Mouse (Mus musculus): ENCODE measurements around the gene Pcbp4.
"Not testable (repeated sequence)": the region's sequence is repeated elsewhere in the genome, so short reads cannot be mapped to it uniquely, and the experiment has no call there.

The Pcbp4 gene

DNA sequence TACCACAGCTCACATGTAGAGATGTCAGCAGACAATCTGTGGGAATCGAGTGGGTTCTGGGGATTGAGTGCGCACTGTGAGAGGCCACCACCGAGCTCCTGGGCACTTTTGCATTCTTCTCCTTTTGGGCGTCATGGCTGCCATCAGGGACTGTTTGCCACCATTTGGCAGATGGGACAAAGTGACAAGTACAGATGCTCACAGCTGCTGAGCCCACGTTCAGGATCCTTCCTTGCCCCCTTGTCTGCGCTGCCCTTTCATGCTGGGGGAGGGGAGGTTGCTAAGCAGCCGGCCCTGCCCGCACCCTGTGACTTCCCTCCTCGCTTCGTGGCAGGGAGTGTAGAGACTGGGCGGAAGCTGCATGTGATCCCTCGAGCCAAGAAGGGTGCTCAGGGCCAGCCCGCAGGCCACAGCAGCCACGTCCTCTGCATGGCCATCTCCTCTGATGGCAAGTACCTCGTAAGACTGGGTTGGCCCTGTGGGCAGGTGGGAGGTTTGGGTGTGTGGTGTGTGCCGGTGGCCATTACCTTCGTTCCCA lies 29.6 kb downstream of the Pcbp4 start:
- in situ Hi-C loops (cut with MboI) = no loop called here

DNA sequence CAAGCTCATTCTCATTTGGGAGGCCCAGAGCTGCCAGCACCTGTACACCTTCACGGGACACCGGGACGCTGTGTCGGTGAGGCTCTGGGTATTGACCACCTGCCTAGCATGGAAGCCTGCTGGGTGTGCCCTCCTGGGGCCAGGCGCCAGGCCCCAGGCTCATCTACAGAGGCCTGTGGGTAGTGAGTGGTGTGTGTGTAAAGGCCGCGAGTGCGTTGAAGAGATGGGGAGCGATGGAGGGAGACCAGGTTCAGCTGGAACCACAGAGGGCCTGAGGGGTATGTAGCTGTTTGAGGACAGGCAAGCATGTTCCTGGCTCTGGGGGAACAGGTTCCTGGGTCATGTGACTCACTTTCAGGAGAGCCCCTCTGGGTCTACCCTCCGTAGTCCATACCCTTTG lies 30.0 kb downstream of the Pcbp4 start:
- in situ Hi-C loops (cut with MboI) = no loop called here

DNA sequence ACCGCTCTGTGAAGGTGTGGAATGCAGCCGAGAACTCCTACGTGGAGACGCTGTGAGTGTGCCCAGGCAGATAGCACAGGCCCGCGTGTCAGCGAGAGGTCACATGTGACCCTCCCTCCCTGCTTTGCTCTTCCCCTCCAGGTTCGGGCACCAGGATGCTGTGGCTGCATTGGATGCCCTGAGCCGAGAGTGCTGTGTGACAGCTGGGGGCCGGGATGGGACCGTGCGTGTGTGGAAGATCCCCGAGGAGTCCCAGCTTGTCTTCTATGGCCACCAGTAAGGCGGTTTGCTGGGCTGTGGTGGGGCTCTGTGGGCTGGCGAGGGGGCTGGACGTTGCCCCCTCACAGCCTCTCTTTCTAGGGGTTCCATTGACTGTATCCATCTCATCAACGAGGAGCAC lies 30.5 kb downstream of the Pcbp4 start:
- in situ Hi-C loops (cut with MboI) = no loop called here

DNA sequence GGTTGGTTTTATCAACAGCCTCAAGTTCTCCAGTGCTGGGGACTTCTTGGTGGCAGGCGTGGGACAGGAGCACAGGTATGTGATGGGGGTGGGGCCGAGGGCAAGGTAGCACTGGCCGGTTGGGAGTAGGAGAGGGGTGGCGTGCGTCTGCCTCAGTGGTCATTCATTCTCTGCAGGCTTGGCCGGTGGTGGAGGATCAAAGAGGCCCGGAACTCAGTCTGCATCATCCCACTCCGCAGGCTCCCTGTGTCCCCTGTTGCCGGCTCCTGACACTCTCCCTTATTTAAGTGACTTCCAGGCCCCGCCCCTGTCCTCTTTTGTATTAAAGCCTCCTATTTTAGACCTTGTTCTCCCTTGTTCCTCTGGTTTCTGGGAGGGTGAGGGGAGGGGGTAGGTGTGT lies 32.0 kb downstream of the Pcbp4 start:
- in situ Hi-C loops (cut with MboI) = no loop called here

DNA sequence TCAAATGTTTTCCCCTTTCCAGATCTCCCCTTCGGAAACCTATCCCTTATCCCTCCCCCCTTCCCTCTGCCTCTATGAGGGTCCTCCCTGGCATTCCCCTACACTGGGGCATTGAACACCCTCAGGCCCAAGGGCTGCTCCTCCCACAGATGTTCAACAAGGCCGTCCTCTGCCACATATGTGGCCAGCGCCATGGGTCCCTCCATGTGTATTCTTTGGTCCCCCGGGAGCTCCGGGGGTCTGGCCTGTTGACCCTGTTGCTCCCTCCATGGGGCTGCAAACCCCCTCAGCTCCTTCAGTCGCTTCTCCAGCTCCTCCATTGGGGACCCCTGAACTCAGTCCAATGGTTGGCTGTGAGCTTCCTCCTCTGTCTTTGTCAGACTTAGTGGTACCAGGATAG lies 34.5 kb downstream of the Pcbp4 start:
- in situ Hi-C loops (cut with MboI) = not testable (repeated sequence)

DNA sequence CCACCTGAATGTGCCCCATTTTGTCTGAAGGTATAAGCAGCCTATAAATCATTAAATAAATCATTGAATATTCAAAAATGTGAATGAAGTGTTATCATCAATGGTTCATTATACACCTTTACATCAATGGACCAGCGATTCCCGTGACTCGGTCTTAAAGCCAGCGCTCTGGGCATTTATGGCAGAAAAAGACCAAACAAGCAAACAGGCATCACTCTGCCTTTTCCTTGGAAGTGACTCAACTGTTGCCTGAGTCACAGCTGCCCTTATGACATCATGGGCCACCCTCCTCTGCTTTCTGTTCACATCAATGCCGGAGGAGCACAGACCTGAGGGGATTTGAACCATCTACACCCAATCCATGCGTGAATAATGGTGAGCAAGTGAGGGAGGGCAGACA lies 46.6 kb downstream of the Pcbp4 start, which contains the start of gene Iqcf1:
TSS of gene Iqcf1 (plus strand) at position 301 of the 400 bp plus-strand sequence.
- in situ Hi-C loops (cut with MboI) = no loop called here

DNA sequence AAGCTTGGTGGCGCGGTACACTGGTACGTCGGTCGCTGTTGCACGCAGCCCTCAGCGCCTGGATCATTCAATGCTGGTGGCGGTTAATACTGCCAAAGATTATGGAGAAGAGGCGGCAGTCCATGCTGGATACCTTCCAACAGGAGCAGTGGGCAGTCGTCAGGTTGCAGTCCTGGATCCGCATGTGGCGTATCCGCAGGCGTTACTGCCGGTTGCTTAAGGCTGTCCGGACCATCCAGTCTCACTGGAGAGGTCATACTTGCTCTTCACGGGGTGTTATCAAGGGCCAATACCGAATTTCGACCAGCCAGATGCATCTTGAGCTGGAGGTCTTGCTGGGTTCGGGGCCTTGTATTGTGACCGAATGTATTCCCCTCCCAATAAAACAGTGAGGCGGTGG lies 48.8 kb downstream of the Pcbp4 start:
- in situ Hi-C loops (cut with MboI) = no loop called here

DNA sequence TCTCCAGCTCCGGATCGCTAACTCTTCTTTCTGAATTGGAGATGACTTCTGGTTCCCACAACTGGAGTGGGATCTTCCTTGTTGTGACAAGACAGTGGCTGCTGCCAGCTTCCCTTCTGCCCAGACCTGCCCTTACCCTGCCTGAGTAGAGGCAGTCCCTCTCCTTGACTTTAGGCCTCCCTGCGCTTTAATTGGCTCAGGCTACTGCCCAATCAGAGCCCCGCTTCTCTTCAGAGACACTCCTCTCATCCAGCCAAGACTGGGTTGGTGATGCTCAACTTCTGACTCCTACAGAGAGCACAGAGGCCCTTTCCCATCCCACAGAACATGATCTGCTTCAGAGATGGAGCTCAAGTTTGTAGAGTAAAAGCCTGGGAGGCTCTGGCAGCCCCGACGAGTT lies 51.2 kb downstream of the Pcbp4 start:
- in situ Hi-C loops (cut with MboI) = no loop called here

DNA sequence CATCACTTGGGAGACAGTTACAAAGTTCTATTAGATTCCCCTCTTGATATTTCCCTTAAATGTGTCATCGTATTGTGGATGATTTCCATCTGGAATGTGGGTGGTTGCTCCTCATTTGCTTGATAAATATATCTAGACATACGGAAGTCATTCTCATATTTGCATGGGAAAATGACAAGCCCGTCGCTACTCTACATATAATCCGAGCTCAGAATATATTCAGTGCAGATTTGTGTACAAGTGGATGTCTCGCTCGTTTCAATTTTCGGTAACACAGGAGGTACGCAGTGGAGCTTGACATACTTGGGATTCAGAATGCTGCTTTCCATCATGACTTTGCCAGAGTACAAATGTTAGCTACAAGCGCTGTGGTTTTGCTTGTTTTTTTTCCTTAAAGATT lies 56.3 kb downstream of the Pcbp4 start:
- in situ Hi-C loops (cut with MboI) = no loop called here

DNA sequence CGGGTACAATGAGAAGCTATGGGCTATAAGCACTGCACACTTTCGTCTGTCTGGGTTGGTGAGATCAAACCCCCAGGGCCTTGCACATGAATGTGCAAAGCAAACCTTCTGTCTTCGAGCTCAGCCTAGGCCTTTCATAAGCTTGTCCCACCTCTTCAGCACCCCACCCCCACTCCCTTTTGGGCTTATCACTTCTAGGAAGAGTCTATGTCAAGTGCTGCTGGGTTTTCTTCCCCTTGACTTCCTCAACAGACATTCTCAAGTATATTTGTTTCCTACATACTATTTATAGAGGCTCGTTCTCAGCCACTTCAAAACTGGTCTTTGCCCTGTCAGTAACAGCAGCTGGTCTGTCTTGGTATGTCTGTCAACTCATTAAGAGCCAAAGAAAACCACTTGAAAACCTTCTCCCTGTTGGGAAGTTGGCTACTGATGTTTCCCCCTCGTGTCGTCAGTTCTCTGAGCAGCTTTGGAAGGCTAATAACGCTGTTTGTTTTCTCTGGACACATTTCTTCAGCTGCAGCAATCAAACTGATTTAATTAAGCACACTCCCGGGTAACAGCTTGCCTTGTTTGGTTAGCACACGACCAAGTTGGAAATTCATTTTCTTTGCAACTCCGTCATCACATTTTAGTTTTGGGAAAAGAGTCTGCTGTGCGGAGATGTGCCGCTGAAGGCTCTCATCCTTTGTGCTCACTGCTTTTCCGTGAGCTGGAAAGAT lies 59.8 kb downstream of the Pcbp4 start:
- in situ Hi-C loops (cut with MboI) = no loop called here

DNA sequence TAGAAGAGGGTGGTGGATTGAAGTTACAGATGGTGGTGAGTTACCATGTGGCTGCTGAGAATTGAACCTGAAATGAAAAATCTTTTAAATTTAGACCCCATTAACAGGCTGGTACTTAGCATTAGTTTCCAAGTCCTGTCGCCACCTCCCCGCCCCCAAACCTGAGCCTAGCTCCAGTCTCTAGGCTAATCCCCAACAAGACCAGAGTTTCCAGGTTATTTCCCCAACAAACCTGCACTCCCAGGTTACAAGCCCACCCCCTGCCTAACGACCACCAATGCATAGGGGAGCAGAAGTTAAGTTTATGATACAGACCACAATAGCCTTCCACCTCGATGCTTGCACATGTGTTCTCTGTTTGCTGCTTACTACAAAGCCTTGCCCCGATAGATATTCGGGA lies 60.5 kb downstream of the Pcbp4 start:
- in situ Hi-C loops (cut with MboI) = no loop called here
